Mouse (Mus musculus) liver, embryonic 14.5 days (tissue): ENCODE data around the gene Coro1c.

Experiments
- CTCF ChIP-seq: IDR thresholded peaks from 2 replicates; pipeline ENCODE4 v1.5.1; 2016; ENCODE audit warnings: antibody characterized with exemption, low read depth, control low read depth
- EP300 ChIP-seq: IDR thresholded peaks from 2 replicates; pipeline ENCODE4 v1.6.1; 2016; ENCODE audit warnings: antibody characterized with exemption, low read depth

- TF ChIP-seq EP300, result no peak
- no peak for TF ChIP-seq CTCF
These were observed 41.6 kb upstream of the Coro1c start for GRCm38 (mm10) chr5:113950133-113950532.
